Mouse (Mus musculus): ENCODE measurements around the gene Klhl32. TPM values are rescaled to one million over a fixed set of nuclear protein-coding genes. Genes with fewer than 3 reads are reported as not detected.

The Klhl32 gene
- polyA plus RNA-seq, 1 experiment, result 1.9 TPM

DNA sequence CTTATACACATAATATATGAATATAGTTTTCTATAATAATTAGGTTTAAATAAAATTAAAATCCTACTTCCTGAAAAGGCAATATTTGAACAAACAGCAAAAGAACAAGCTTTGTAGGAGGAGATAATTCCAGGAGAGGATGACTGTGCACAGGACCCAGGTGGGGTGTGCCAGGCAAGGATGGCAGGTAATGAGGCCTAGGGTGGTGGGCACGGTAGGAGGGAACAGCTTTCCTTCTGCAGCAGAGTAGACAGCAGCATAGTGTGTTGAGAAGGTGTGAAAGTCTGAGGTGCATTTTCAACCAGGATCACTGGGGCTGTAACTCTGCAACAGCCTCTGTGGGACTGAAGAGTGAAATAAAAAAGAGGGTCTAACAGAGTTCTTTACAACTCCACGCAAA is 85.0 kb downstream of the Klhl32 start:
- no peak overlapping the region for H3K4me3 ChIP-seq (ENCODE audit: insufficient read depth, low read depth, low read length)
- no peaks in the 10 kb centered on the region for H3K36me3 ChIP-seq (ENCODE audit: control insufficient read depth, insufficient read depth, low read length)
- DNase-seq, result no peak
- 79% methylated on average over 2 of the region's 2 CpGs for WGBS
- H3K27ac ChIP-seq (ENCODE audit: insufficient read depth, low read depth, low read length), result no peak overlapping the region
- no peaks in the 10 kb centered on the region for H3K4me1 ChIP-seq (ENCODE audit: control insufficient read depth, insufficient read depth, low read length)
- TF ChIP-seq CTCF (conservative IDR thresholded peaks at IDR 0.05; ENCODE audit: insufficient read depth, insufficient read length, low read depth, low read length) (no peak), POLR2A (IDR thresholded peaks at IDR 0.05; ENCODE audit: low read depth, low read length) (no peak)
- no peaks in the 10 kb centered on the region for H3K27me3 ChIP-seq (replicated peaks; ENCODE audit: control insufficient read depth, insufficient read depth, low read length)

DNA sequence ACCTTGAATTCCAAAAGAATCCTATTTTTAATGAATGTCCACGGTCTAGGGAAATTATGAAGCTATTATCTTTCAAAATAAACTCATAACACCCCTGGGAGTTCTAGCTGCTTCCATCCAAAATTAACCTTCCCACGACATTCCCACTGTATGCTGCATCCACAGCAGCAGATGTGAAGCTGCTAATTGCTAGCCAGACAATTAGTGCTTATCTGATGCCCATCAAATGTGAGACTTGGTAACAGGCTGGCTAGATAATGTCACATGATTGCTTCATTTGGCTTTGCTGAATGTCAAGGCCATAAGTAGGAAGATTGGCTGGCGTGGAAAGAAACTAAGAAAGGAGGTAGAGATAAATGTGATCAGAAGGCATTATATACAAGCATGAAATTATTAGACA is 85.5 kb downstream of the Klhl32 start:
- WGBS, result 70% methylated on average over 3 of the region's 3 CpGs
- Histone ChIP-seq H3K36me3 (ENCODE audit: control insufficient read depth, insufficient read depth, low read length) (no peaks in the 10 kb centered on the region), H3K4me3 (ENCODE audit: insufficient read depth, low read depth, low read length) (no peak overlapping the region), H3K4me1 (ENCODE audit: control insufficient read depth, insufficient read depth, low read length) (no peaks in the 10 kb centered on the region), H3K27ac (ENCODE audit: insufficient read depth, low read depth, low read length) (no peak overlapping the region), H3K27me3 (replicated peaks; ENCODE audit: control insufficient read depth, insufficient read depth, low read length) (no peaks in the 10 kb centered on the region)
- TF ChIP-seq POLR2A (IDR thresholded peaks at IDR 0.05; ENCODE audit: low read depth, low read length), result no peak
- DNase-seq, result no peak

DNA sequence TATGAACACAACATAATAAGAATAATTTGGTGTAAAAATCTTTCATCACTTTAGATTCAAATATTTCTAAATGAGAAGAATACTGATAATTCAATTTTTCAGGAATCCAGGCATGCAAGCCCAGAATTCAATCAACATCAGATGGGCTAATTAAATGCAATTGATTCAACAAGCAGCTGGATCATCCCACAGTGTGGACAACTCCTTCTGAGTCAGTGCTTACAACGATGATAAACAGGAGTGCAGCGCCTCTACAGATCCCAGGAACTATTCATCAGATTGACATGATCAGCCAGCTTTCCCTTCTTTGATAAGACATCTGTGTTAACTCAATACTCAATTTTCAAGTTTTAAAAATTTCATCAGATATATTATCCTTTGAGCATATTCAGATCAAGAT is 86.4 kb downstream of the Klhl32 start:
- no peaks in the 10 kb centered on the region for H3K27me3 ChIP-seq (replicated peaks; ENCODE audit: control insufficient read depth, insufficient read depth, low read length)
- H3K4me1 ChIP-seq (ENCODE audit: control insufficient read depth, insufficient read depth, low read length), result no peaks in the 10 kb centered on the region
- H3K36me3 ChIP-seq (ENCODE audit: control insufficient read depth, insufficient read depth, low read length), result no peaks in the 10 kb centered on the region
- H3K27ac ChIP-seq (ENCODE audit: insufficient read depth, low read depth, low read length), result no peak overlapping the region
- no peak for DNase-seq
- no peak overlapping the region for H3K4me3 ChIP-seq (ENCODE audit: insufficient read depth, low read depth, low read length)
- 88% methylated on average over 2 of the region's 2 CpGs for WGBS
- TF ChIP-seq POLR2A (IDR thresholded peaks at IDR 0.05; ENCODE audit: low read depth, low read length), result no peak
- TF ChIP-seq CTCF (conservative IDR thresholded peaks at IDR 0.05; ENCODE audit: insufficient read depth, insufficient read length, low read depth, low read length), result no peak

DNA sequence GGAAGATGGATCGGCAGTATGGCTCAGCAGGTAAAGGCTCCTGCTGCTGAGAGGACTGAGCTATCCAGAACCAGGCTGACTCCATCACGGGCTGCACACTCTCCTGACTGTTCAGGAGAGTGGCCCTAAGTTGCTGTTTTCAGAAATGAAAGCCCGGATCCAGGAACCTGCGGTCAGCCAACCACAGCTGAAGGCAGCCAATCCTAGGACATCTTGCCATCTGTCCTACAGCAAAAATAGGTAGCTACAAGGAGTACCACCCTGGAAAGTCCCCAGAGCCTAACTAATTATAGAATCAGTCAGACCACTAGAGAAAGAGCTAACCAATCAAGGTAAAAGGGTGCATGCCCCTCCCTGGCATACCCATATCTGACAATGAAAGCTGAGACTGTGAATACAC is 87.5 kb downstream of the Klhl32 start:
- no peak overlapping the region for H3K27ac ChIP-seq (ENCODE audit: insufficient read depth, low read depth, low read length)
- DNase-seq, result no peak
- WGBS, result 86% methylated on average over 4 of the region's 4 CpGs
- no peak overlapping the region for H3K4me3 ChIP-seq (ENCODE audit: insufficient read depth, low read depth, low read length)
- H3K36me3 ChIP-seq (ENCODE audit: control insufficient read depth, insufficient read depth, low read length), result no peaks in the 10 kb centered on the region
- no peaks in the 10 kb centered on the region for H3K27me3 ChIP-seq (replicated peaks; ENCODE audit: control insufficient read depth, insufficient read depth, low read length)
- H3K4me1 ChIP-seq (ENCODE audit: control insufficient read depth, insufficient read depth, low read length), result no peaks in the 10 kb centered on the region
- TF ChIP-seq POLR2A (IDR thresholded peaks at IDR 0.05; ENCODE audit: low read depth, low read length) (no peak), CTCF (conservative IDR thresholded peaks at IDR 0.05; ENCODE audit: insufficient read depth, insufficient read length, low read depth, low read length) (no peak)

- H3K27me3 ChIP-seq (replicated peaks; ENCODE audit: control insufficient read depth, insufficient read depth, low read length), result no peaks in the 10 kb centered on the region
- TF ChIP-seq CTCF (conservative IDR thresholded peaks at IDR 0.05; ENCODE audit: insufficient read depth, insufficient read length, low read depth, low read length), result no peak
- no peak for TF ChIP-seq POLR2A (IDR thresholded peaks at IDR 0.05; ENCODE audit: low read depth, low read length)
- H3K4me1 ChIP-seq (ENCODE audit: control insufficient read depth, insufficient read depth, low read length), result no peaks in the 10 kb centered on the region
- no peak overlapping the region for H3K4me3 ChIP-seq (ENCODE audit: insufficient read depth, low read depth, low read length)
- no peak overlapping the region for H3K27ac ChIP-seq (ENCODE audit: insufficient read depth, low read depth, low read length)
- 86% methylated on average over 1 of the region's 1 CpGs for WGBS
- H3K36me3 ChIP-seq (ENCODE audit: control insufficient read depth, insufficient read depth, low read length), result no peaks in the 10 kb centered on the region
- no peak for DNase-seq
Measured at GRCm38 (mm10) chr4:24758954-24759353, 92.0 kb downstream of the Klhl32 start.

- Histone ChIP-seq H3K4me1 (ENCODE audit: control insufficient read depth, insufficient read depth, low read length) (no peaks in the 10 kb centered on the region), H3K36me3 (ENCODE audit: control insufficient read depth, insufficient read depth, low read length) (no peaks in the 10 kb centered on the region), H3K27ac (ENCODE audit: insufficient read depth, low read depth, low read length) (no peak overlapping the region), H3K27me3 (replicated peaks; ENCODE audit: control insufficient read depth, insufficient read depth, low read length) (no peaks in the 10 kb centered on the region), H3K4me3 (ENCODE audit: insufficient read depth, low read depth, low read length) (no peak overlapping the region)
- 82% methylated on average over 8 of the region's 8 CpGs for WGBS
- no peak for DNase-seq
- no peak for TF ChIP-seq CTCF (conservative IDR thresholded peaks at IDR 0.05; ENCODE audit: insufficient read depth, insufficient read length, low read depth, low read length)
- TF ChIP-seq POLR2A (IDR thresholded peaks at IDR 0.05; ENCODE audit: low read depth, low read length), result no peak
Measured at GRCm38 (mm10) chr4:24752517-24753208, 98.3 kb downstream of the Klhl32 start.

DNA sequence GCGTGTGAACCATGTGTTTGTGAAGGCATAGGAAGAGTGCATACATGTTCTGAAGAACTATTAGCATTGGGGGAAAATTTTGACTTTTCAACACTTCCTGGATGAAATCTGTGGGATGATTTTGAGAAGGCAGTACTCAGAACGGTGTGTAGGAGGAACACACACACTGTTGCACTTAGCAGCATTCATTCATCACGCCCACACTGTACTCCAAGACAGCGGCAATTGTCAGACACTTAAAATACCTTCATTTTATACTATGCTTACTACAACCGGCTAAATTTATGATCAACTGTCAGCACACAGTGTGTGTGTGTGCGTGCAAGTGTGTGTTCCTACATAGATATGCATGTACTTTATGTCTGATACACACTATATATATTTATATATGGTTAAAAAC is 113.8 kb downstream of the Klhl32 start:
- Histone ChIP-seq H3K36me3 (ENCODE audit: control insufficient read depth, insufficient read depth, low read length) (no peaks in the 10 kb centered on the region), H3K4me1 (ENCODE audit: control insufficient read depth, insufficient read depth, low read length) (no peaks in the 10 kb centered on the region), H3K4me3 (ENCODE audit: insufficient read depth, low read depth, low read length) (no peak overlapping the region), H3K27ac (ENCODE audit: insufficient read depth, low read depth, low read length) (no peak overlapping the region), H3K27me3 (replicated peaks; ENCODE audit: control insufficient read depth, insufficient read depth, low read length) (no peaks in the 10 kb centered on the region)
- TF ChIP-seq POLR2A (IDR thresholded peaks at IDR 0.05; ENCODE audit: low read depth, low read length) (no peak), CTCF (conservative IDR thresholded peaks at IDR 0.05; ENCODE audit: insufficient read depth, insufficient read length, low read depth, low read length) (no peak)
- 80% methylated on average over 6 of the region's 6 CpGs for WGBS
- no peak for DNase-seq
